Mouse (Mus musculus): ENCODE results near the gene Tapbp.
A peak's percentile ranks its signal among the peaks of the same experiment; 100 is the strongest.

The Tapbp gene

DNA sequence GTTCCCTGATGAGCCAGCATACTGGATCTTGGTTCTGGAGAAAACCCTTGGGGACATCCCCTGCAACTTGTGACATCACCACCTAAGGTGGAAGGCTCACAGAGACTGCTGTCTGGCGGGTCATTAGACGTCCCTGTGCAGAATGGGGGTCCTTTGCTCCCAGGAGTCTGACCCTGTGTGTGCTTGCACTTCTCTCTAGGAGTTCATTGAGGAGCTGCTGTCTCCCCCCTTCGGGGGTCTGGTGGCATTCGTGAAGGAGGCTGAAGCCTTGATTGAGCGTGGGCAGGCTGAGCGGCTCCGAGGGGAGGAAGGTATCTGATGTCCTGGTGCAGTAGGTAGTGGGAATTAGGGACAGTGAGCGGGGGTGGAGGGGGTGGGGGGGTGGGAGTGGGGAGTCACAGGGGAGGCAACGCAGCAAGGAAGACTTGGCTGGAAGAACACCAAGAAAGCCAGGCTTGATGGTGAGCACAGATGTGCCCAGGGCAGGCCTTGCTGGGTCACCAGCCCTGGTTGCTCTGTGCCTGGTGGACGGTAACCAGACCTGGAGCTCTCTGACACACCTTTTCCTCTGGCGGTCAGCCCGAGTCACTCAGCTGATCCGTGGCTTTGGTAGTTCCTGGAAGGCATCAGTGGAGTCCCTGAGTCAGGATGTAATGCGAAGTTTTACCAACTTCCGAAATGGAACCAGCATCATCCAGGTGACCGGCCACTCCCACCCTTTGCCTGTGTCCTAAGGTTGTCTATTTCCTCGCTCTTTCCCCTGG, 49.6 kb downstream of the Tapbp start:
- no peak for DNase-seq (ENCODE audit: low read depth, low spot score)

DNA sequence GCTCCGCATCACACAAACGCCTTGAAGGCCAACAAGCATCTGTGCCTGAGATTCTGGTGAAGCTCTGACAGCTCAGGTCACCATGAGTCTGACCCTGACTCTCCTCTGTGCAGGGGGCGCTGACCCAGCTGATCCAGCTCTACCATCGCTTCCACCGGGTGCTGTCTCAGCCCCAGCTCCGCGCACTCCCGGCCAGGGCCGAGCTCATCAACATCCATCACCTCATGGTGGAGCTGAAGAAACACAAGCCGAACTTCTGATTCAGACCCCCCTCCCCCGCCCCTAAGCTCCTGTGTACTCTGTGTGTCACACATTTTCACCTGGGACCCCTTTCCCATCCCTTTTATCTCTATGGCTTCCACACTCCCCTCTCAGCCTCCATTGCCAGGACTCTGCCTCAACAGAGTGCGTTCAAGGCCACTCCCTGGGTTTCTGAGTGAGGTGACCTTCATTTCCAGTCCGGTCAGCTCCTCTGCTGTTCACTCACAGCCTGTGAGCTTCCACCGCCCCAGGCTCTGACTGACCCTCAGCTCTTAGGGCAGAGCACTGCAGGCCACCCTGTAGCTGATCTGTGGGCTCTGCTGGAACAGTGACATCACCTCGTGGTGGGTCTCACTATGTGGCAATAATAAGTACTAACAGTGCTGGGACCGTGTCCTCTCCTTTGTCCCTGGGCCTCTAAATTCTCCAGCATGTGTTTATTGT, 50.3 kb downstream of the Tapbp start:
- DNase-seq (ENCODE audit: low read depth, low spot score), result no peak

DNA sequence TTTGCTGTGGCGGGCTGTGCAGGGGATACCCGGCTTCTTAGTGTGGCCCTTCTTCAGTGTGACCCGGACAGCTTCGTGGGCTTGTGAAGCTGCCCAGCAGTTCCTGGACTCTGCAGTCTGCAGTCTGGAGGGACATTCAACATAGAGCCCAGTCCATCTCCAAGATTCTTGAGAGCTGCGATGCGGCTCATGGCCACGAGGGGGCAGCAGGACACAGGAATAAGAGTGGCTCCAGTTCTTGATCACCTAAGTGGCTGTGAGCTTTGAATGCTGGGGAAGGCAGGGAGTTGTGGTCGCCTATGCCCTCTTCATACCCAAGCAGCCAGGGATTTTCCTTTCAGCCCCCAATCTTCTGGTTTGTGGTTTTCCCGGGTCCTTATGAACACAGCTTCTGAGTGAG, 52.8 kb downstream of the Tapbp start:
- peak; percentile 53 for DNase-seq (ENCODE audit: low read depth, low spot score)

DNA sequence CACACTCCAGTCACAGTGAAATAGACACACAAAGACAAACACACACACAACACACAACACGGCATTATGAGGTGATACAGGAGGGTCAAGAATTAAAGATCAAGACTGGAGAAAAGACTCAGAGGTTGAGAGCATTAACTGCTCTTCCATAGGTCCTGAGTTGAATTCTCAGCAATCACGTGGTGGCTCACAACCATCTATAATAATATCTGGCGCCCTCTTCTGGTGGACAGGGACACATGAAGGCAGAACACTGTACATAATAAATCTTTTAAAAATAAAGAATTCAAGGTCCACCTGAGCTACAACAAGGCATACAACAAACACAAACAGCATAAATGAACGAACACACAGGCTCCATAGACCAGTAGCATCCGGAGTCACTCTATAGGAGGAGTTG, 53.2 kb downstream of the Tapbp start:
- no peak for DNase-seq (ENCODE audit: low read depth, low spot score)

DNA sequence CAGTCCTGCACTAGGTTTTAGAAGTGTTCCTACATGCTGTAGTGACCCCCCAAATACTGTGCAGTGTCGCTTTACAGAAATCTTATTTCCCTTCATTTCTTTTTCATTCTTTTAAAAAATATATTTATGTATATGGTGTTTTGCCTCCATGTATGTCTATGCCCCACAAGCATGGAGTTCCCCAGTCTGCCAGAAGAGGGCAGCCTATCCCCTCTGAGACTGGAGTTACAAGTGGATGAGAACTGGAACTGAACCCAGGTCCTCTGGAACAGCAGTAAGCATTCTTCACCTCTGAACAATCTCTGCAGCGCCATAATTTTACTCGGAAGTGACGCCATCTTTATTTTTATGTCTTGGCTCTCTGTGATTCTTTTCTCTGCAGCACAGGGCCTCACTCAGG, 53.7 kb downstream of the Tapbp start:
- DNase-seq (ENCODE audit: low read depth, low spot score), result no peak

DNA sequence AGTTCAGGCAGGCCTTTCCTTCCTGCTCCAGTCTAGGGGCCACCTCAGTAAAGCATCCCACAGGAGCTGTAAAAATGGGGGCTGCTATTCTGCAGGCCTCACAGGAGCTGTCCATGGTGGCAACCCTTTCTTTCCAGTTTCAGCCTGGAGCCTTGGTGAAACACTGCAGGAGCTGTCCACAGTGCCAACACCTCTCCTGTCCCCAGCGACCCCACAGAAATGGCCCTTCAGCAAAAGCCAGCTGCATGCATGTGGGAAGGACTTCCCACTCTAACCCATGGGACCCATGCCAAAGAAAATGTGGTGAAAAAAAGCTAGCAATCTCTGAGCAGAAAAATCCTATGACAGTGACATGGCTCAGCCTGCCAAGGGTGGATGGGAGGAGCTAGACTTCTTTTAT, 57.0 kb downstream of the Tapbp start:
- no peak for DNase-seq (ENCODE audit: low read depth, low spot score)

DNA sequence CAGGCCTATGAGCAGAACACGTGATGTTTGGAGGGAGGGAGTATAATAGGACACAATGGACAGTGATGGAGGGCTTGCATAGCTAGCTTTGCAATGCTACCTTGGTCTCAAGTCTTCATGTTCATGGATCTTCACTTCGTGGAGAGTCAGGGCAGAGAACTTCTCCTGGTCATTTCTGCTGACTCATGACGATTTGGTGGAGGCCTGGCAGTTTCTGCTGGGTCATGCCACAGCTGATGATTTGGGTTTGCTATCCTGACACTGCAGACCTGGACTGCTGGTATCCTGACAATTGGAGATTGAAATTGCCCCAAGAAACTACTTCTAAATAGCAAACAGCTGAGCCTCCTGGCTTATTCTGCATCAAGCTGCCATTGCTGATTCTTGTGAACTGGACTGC, 57.9 kb downstream of the Tapbp start:
- no peak for DNase-seq (ENCODE audit: low read depth, low spot score)

DNA sequence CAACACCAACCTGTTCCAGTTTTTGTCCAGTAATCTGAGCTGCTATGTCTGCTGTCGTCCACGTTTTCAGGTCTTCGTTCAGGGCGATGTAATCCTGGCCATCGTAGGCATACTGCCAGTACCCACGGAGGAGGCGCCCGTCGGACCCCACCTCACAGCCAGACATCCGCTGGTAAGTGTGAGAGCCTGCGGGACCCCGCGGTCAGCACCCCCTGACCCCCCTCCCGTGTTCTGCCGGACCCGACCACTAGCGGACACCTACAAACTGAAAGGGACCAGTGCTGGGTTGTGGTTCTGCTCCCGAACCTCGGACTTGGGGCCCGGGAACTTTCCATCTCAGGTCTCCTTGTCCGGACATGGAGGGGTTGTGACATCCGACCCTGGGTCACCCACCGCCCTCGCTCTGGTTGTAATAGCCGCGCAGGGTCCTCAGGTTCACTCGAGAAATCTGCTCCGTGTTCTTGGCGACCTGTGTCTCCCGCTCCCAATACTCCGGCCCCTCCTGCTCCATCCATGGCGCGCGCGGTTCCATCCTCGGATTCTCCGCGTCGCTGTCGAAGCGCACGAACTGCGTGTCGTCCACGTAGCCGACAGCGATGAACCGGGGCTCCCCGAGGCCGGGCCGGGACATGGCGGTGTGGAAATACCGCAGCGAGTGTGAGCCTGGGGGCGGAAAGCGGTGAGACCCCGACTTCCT, 62.3 kb downstream of the Tapbp start:
- DNase-seq (ENCODE audit: low read depth, low spot score), result no peak

DNA sequence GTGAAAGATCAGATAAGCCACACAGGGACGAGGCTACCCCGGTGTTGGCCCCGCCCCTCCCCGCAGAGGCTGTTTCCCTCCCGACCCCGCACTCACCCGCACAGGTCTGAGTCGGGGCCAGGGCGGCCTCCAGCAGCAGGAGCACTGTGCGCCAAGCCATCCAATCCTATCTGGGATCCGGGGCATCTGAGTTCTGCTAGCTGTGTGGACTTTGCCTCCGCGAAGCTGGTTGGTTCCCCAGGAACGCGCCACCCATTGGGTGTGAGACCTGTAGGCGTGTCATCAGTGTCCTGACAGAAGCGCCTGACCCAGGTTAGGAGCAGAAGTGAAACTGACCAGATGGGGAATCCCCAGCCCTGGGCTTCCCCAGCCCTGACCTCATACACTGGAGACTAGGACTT, 62.9 kb downstream of the Tapbp start:
- DNase-seq (ENCODE audit: low read depth, low spot score), result no peak

Measured in c-Kit-negative CD71-positive TER-119-positive erythroid progenitor cells, embryonic 14.5 days (primary cell).